Mouse (Mus musculus) NIH3T3 (cell line): ENCODE results near the gene 1810009J06Rik.
"Not testable (repeated sequence)": the region's sequence is repeated elsewhere in the genome, so short reads cannot be mapped to it uniquely, and the experiment has no call there.

Source experiments
- DNase-seq: peaks from one replicate; pipeline ENCODE4 v3.0.0-alpha.2; 2012; ENCODE audit warnings: low read depth

Gene 1810009J06Rik

GRCm38 (mm10) chr6:40964454-40964853 is at the start of gene 1810009J06Rik:
1810009J06Rik (plus strand) TSS chr6:40964754.
- not testable (repeated sequence) for DNase-seq

DNA sequence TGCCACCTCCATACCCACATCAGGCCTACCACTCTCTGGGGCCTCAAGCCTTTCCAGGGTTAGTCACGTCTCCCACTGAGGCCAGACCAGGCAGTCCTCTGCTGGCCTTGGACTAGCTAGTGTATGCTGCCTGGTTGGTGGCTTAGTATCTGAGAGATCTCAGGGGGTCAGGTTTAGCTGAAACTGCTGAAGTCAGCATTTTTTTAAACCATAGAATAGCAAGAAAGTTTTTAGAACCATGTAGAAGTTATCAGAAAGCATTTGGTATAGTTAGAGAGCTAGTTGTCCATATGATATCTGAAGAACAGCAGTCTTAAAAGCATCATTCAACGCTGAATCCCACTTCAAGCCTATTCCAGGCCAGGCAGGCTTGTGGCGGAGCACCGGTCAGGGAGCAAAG is 44.6 kb upstream of the 1810009J06Rik start:
- no peak for DNase-seq

DNA sequence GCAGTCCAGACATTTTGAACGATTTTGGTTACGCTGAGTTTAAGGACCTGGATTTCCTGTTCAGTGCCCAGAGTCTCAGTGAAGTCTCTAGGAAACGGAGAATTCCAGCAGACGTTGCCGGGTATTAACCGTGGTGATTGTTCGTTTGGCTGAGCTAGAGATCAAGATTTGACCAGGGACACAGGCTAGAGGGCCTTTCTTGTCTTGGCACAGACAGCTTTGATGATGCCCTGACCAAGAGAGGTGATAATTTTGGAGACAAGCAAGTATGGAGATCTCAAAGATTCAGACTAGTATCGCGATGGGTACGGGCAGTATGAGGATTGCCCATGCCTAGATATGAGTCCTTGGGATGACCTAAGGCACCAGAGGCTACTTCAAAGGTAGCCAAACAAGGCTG is 24.1 kb upstream of the 1810009J06Rik start, which contains the start of gene 1700074P13Rik:
Gene 1700074P13Rik (minus strand): TSS at position 101 of the 400 bp plus-strand sequence.
- DNase-seq = no peak

- DNase-seq = no peak
Observed at GRCm38 (mm10) chr6:40951770-40952169, 12.8 kb upstream of the 1810009J06Rik start, which contains the start of gene Gm4744. Gm4744 (minus strand) TSS chr6:40951870.

DNA sequence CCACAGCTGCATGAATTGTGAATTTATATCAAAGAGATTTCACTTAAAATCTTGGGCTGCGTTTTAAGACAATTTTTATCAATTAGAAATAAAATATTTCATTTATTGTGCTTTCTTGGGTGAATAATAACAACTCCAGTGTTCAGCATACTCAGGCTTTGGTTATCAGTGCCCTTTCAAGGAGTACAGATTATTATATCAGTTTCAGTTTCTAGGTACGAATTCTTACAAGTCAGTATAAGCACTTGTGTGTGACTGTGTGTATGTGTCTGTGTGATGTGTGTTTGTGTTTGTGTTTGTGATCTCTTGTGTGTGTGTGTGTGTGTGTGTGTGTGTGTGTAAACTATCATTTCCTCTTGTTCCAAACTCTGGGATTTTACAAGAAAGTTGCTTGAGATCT is 10.8 kb upstream of the 1810009J06Rik start:
- no peak for DNase-seq

DNA sequence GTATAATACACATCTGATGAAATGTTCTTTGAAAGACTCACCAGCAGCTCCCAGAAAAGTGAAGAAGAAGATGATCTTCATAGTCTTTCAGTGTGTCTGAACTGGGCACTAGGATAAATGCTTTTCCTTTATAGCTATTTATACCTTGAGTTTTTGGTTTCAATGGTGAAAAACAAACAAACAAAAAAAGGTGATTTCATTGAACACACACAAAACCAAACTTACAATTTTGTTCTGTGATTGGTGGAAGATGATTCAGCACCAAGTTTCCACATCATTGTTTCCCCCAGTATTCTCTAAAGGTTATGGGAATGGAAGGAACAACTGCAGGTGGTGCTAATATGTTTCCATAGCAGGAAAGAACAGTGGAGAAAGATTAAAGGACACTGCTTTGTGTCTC is 34.8 kb downstream of the 1810009J06Rik start, which contains the start of gene Gm2663:
Gene Gm2663 (minus strand): TSS at position 101 of the 400 bp plus-strand sequence.
- DNase-seq = not testable (repeated sequence)

DNA sequence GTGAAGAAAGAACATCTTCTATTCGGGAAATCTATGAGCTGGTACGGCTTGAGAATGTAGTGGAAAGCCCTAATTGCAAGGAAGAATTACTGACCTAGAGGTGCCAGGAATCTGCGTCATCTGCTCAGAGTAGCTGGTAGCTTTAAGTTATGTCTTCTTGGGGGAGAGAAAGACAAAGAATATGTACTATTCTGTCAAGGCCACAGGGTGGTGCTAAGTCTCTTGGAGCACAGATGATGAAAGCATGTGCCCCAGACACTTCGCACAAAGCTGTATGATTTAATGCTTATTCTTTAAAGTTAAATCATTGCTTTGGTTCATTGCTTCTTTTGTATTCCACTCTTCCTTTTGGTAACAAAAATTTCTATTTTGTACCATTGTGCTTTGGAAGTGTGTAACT is 50.5 kb downstream of the 1810009J06Rik start:
- DNase-seq = no peak
